Mouse (Mus musculus) 416B (cell line): Measurements from ENCODE around the gene Gm20388.

Source experiments
- DNase-seq: peaks from one replicate; pipeline ENCODE4 v3.0.0; 2011; ENCODE audit warnings: low read depth

Gene Gm20388

DNA sequence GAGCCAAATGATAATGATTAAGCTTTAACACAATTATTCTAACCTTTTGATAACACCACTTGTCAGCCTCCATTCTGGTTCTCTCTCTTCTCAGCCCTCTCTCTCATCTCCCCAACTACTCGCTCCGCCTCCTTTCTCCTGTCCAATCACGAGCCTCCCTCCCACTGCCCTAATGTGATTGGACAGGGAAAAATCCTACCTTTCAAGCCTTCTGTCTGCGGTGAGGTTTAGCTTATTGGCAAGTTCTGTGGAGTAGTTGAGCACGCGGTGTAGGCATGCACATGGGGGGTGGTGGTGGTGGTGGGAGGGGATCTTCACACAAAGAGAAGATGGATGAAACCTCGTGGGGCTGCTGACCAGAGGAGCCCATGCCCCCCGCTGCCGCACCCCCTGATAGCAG is 102.3 kb downstream of the Gm20388 start:
- no peak for DNase-seq

DNA sequence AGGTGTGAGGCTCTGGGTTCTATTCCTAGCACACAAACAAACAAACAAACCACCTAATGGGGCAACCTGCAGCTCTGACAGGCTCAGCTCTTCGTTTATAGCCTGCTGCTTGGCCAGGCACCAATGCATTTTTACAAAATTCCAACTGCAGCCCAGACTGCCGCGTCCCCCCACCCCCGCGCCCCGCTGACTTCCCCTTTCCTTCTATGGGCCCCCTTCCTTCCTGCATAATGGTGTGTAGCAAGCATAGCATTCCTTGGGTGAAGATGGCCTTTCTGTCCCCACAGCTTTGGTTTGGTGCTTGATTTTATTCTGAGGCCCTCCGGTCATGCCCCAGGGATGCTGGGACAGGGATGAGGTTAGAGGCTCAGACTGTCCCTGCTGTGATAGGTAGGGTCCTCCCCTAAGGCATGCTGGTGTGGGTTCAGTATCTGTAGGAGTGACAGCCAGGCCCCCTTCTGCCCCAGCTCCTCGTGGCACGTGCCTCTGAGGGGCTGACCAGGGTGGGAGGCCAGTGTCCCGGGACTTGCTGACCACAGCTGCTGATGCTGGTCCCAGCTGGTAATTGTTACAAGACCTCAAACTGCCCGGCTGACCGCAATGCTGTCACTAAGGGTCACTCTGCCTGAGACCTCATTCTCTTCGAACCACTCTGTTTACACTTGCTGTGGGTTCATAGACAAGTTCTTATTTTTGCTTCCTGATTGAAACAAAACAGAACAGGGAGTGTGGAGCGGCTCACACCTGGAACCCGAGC is 103.8 kb downstream of the Gm20388 start:
- no peak for DNase-seq

DNA sequence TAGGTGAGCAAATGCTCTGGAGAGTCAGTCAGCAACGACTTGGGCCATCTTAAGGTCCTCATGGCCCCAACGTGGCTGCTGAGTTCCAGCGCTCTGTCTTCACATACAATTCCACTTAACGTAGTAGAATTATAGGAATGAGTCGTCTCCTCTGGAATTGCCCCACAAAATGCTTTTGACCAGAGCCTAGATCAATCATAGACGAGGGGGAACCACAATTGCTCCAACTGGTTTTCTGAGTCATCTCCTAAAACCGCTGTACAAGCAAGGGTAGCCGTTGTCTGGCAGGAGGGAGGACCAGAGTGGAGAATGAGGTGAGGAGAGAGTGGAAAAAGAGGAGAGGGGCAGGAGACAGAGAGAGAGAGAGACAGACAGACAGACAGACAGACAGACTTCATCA is 105.3 kb downstream of the Gm20388 start:
- peak; percentile 37 for DNase-seq

DNA sequence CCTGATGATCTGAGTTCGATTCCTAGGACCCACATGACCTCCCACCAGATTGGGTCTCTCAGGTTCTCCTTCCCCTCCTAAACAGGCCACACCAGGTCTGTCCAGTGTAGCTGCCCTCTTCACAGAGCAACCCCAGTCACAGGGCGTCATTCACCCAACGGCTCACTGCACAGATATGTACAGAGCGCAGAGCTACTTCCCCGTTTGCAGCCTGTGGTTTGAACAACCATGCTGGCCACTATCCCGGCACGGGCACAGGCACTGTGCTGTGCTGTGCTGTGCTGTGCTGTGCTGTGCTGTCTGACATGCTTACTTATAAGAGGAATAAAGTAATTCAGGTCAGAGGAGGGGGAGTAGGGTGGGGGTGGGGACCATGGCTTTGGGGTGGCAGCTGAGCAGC is 105.8 kb downstream of the Gm20388 start:
- peak; percentile 43 for DNase-seq

DNA sequence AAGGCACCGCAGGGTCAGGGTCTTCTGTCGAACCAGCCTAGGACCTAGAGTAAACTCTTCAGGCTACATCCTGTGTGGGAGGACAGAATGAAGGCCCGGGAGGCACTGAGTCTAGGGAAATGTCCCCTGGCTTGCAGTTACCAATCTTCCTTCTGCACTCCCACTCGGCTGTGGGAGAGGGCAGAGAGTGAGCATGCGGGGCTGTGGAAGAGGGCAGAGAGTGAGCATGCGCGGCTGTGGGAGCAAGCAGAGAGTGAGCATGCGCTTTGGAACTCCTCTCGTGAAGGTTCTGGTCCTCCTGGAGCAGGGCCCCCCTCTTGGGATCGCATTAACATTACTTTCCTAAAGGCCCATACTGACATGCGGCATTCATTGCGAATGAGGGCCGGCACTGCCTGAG is 106.7 kb downstream of the Gm20388 start:
- DNase-seq, result no peak

DNA sequence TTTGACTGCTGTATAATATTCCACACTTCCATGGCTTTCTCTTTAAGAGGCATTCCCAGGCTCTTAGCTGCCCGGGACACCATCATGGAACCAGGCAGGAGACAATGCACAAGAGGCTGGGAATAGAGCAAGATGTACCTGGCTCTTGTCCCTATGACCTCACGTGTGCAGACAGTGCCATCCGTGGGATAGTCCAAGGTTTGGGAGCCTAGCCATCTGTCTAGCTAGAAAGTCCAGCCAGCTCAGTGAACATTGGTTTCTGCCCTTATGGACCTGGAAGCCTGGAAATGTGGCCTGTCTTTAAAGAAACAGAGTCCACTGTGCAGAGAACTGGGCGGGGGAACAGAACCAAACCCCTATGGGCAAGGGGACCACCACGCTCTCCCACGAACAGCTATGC is 107.1 kb downstream of the Gm20388 start:
- no peak for DNase-seq

DNA sequence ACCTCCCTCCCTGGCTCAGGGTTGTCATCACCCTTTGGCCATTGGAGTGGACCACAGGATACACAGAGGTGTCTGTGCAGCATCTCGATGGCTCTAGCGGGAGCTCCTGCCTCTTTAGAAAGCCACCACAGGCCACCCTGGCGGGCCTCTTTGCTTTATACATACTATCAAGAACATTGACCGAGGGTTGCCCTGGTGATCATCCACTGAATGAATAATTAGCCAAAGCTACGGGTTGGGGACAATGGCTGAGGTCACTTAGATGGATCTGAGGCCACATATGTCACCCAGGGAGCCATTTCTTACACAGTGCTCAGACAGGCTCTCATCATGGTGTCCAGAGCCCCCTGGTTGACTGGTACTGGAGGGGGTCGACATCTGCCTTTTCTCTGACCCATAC is 107.7 kb downstream of the Gm20388 start:
- no peak for DNase-seq

DNA sequence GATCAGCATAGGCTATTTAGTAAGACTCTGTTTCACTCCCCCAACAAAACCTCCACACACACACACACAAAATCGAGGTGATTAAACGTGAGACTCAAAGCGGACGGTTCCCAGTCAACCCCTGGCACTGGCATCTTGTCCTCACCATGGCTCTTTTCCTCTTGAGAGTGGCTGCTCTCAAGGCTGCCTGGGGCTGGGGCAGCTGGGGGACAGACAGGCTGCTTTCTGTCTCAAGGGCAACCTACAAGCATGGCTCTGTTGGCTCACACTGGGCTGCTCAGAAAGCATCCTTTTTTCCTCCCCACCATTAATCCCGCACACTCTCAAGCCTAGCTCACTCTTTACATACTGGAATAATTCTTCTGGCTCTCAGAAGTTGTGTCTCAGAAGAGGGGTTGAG is 108.7 kb downstream of the Gm20388 start:
- no peak for DNase-seq

DNA sequence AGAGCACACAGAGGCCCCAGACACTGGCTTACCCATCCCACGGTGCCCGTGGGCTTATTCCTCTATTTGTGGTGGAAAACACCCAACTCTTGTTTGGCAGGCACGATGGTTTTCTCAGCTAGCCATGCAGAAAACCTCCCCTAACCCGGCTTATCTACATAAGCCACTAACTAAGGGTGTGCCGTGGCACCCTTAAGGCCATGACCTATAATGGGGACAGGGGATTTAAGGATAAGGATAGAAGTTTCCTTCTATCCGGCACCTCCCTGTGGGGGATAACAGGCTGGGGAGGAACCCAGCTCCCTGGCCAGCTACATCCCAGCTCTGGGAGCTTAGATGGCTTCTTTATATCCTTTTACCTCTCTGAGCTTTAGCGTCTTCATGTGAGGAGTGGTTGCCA is 109.7 kb downstream of the Gm20388 start:
- DNase-seq, result no peak

DNA sequence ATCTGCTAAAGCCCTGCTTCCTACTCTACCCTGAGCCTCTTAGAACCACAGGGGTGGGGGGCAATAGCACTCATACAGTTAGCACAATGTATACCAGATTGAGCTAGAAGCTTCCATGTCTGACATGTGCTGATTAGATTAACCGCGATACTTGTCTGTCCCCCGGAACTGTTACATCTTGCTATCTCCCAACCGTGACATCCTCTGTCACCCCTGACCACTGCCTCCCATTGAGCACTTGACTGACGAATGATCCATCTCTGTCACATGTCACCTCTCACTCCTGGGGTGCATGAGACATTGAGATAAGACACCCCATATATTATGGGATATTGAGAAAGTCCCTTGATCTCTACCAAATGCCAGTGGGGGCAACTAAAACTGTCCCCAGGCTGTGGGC is 115.6 kb downstream of the Gm20388 start:
- DNase-seq, result peak; percentile 6

DNA sequence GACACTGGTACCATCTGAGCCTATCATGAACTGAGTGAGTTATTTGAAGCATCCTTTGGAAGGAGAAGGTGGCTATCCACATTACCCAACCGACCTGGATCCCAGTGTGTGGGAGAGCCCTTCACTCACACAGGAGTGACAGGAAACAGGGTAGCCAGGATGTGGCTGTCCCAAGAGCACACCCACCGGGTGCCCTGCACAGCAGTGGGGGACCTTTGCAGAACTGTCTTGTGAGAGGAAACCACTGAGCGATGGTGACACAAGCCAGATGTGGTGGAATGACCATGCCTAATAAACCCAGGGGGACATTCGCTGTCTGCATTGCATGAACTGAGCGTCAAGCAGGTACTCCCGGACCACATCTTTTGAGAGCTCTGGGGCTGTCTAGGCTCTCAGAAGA is 116.3 kb downstream of the Gm20388 start:
- peak; percentile 21 for DNase-seq

DNA sequence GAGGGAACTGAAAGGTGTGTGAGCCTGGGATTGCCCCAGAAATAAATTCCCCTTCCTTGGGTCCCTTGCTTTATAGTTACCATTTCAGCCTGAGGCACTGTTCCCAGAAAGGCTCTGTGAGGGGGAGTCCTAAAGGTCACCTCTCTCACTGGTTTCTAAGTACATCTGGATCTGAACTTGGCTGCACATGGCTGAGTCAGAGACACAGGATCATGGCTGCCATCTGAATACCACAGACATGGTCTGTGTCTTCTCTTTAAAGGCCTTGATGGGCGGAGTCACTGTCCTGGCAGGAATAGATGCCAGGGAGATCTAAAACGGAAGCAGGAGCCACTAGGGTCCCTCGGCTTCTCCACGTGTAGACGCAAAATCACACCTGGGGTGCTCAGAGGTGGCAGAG is 119.8 kb downstream of the Gm20388 start:
- DNase-seq, result no peak

DNA sequence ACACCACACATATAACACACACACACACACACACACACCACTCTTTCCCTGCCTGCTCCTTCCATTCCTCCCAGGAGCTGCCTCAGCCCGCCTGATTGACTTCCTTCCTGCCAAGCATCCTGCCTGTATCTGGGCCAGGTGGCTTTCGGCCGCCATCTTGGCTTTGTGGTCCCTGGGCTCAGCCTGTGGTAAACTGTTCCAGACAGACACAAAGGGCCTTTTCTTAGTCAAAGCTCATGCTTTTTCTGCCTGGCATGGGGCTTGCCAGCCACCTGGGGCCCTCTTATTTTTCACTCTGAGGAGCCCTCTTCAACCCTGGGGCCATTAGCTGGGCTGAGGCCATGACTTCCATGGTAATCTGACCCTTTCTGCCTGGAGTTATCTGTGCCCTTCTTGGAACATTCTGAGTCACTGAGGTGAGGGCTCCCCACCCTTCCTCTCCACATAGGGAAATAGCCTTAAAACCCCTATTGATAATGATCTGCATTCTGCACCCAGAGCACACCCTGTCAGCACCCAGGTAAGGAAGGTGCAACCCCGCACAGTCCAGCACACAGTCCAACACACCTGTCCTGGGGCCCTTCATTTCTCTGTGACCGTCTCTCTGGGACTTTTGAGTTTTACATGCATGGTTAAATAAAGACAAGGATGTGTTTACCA is 122.0 kb downstream of the Gm20388 start:
- DNase-seq, result no peak

DNA sequence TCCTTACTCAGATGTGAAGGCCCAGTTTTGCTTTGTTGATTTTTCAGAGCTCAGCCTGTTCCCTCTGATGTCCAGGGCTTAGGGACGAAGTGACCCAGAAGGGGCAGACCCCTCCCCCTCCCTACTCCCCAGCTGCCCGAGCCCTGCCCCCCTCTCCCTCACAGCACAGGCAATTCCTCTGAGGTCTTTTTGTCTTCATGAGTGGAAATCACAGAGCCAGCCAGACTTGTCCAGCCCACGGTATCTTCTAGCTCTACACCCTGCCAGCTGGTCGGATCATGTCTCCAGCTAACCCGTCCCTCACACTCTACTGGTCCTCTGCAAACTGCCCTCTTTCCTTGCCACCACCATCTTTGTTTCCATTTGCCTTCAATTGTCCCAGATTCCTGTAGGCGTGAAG is 123.8 kb downstream of the Gm20388 start:
- DNase-seq, result no peak

DNA sequence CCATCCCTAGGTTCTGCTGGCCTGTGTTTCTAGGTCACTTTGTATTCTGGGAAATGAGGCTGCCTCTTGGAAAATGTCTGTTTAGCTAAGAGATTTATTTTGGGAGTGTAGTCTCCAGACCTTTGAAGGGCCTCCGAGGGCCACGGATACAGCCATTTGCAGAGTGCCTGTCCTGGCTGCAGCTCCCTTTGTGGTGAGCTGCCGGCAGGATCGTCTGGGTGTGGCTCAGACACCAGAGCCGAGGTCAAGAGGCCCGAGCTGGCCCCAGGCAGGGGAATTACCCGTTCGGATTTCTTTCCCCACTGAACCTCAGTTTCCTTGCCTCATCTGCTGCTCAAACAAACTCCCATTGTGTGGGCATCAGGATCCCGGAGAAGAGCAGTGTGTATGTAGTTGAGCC is 125.5 kb downstream of the Gm20388 start:
- DNase-seq, result no peak

DNA sequence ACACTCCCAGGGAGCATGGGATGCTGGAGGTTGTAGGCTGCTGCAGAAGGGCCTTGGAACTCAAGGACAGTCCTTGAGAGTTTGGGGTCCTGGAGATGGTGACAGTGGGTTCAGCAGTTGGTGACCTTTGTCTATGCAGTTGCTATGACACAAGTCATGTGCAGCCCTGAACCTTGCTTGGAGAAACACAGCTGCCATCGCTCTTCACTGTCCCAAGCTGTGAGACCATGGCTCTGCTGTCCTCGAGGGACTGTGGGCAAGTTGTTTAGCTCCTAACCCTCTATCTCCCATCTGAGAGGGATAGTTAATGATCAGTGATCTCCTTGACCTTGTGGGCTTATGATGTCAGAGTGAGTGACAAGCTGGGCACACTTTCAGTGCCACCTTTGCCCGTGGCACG is 125.9 kb downstream of the Gm20388 start:
- DNase-seq, result no peak

DNA sequence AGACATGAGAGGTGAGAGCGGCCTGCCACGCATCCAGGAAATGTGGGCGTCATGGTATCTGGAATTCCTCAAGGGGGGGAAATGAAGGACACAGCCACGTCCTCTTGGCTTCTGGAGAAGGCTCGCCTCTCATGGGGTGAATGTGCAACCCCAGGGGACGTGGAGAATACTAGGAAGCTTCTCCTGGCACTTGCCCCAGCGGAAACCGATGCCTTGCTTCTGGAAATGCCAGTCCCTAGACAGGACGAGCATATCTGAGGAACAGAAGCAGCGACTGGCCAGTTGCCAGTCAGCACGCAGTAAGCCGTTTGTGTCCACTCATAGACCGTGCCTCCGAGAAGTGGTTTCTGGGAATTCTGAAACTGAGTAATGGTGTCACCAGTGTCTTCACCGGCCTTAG is 126.6 kb downstream of the Gm20388 start:
- DNase-seq, result no peak

DNA sequence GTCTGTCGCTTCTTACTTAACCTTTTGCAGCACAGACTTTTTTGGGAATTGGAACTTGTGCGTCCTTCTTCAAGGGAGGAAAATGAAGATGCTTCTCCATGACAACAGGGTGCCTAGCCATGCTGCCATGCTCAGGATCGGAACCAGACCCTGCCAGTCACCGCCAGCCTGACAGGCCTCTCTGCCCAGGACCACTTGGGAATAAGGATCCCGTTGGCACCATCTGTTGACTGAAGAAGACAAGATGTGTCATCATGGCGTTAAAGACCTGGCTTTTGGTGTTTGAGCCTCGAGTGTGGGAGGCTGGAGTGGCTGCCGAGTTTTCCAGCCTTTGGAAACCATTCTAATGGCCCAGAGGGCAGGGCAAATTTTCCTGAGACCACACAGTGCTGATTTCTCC is 127.0 kb downstream of the Gm20388 start:
- no peak for DNase-seq

DNA sequence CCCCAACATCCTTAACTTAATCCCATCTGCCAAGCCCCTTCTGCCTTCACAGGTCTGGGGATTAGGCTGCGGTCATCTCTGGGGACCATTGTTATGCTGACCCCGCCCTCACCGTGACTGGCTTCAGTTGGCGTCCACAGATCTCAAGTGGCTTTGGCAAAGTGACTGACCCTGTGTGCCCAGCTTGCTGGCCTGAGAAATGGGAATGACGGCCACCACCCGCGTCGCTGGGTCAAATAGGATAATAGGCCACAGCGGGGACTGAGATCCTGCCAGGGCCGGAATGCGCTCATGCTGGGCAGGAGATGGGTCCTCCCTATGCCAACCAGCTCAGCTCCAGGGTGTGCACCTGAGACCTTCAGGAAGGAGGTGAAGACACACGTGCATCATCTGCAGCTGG is 128.1 kb downstream of the Gm20388 start:
- no peak for DNase-seq

DNA sequence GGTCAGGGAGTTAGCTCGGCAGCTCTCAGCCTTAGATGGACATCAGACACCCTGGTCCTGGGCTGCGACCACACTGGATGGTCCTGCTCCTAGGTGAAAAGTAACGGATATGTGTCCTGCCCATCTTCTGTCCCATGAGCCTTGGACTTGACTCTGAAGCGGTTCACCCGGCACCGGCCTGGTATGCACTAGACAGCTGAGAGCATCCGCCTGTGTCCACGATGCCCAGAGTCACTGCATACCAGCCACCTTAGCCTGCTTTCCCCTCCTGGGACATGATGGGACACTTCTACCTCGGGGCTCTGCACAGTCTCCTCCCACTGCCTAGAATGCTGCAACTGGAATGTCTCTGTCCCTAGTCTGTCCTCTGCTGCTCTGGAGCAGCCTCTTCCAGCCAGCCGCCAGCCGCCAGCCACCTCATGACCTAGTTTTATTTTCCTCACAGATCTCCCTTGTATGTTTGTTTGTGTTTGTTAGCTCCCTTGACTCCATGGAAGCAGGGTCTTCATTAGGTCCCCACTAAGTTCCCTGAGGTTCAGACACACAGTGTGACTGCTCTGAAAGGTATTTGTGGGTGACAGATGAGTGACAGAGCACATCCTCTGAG is 128.8 kb downstream of the Gm20388 start:
- DNase-seq, result no peak

DNA sequence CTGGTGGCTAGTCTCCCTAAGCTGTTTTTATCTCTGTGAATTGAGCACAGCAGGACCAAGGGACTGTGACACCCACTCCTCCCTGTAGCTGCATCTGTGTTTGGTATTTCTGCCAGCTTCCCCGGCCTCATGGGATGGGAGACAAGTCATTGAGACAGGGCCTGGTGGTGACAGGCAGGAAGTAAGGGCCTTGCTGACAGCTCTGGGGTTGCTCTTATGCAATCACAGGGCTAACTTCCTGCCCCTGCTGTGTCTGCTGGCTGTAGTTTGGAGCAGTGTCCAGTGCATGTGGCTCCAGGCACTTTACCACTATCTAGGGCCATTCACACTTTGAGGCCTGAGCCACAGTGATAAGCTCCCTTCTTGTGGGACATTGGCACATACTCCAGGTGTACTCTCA is 130.2 kb downstream of the Gm20388 start:
- DNase-seq, result peak; percentile 93

DNA sequence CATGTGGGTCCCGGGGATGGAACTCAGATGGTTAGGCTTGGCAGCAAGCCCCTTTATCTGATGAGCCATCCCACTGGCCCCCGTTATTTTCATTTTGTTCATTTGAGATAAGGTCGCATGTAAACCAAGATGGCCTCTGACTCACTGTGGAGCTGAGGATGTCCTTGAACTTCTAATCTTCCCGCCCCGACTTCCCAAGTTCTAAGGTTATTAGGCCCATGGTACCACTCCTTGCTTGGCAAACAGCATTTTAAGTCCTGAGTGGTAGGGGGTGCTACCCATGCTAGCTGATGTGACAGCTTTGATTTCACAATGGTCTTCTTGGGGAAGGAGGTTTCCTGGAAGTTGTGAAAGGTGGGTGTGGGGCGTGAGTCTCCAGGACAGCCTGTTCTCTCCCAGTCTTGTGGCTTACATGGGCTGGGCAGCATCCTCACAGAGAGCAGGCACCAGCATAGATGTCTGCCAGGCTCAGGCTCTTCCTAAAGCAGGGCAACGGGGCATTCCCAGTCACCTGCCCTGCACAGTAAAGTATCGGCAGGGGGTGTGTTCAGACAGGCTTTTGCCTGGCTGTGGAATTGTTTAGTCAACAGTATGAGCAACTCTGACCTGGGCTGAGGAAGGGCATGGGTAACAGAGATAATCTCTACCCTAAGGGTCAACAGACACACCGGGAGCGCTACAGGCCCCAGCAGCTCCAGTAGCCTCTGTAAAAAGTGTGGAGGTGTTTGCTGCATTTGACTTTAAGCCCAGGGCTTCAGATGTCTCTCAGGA is 132.1 kb downstream of the Gm20388 start:
- peak; percentile 40 for DNase-seq

DNA sequence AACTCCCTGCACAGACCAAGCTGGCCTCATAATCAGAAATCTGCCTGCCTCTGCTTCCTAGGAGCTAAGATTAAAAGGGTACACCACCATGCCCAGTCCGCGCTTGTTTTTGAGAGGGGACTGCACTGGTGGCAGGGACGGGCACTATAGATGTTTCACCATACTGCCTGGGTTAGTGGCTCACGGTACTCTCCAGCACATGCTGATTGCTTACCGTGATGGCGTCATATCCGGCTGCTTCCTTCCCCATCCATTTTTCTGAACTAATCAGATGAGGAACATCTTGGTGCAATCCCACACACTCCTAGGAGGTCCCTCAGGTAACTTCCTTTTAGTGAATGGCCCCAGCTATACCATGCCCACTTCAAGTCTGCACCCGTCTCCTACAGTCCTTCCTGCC is 134.3 kb downstream of the Gm20388 start:
- peak; percentile 33 for DNase-seq
